Mouse (Mus musculus) kidney, adult 2 months (tissue): ENCODE measurements around the gene Fkbp5.

Experiments used
- CTCF ChIP-seq: fragments of 200-500 bp; conservative IDR thresholded peaks from 2 replicates; pipeline ENCODE4 v1.5.1; 2011; ENCODE audit warnings: low read depth, mild to moderate bottlenecking, control low read depth, low read length, moderate library complexity, mixed read lengths; ENCODE audit not compliant: insufficient read depth, insufficient read length
- POLR2A ChIP-seq: fragments of 200-500 bp; IDR thresholded peaks from one replicate; pipeline ENCODE4 v1.6.1; 2011; ENCODE audit warnings: low read depth, low read length, control low read depth

DNA sequence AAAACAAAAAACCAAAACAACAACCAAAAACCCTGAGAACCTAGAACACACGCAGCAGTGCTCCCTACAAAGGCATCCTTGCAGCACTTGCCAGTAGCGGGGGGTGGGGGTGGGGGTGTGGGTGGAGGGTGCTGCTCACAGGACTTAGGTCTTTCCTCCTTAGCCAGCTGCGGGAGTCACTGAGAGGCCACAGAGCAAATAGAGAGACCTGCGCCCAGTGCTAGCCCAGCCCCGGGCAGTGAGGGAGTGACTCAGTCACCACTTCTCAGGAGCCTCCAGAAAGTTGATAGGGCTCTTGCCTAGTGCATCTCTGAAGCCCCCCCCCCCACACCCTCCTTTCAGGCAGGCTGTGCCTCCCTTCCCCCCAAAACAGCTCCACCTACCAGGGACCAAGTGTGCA, 148.3 kb downstream of the Fkbp5 start:
- no peak for TF ChIP-seq POLR2A
- no peak for TF ChIP-seq CTCF
